In genomic region chr4:99249358-99249757, GRCm38 (mm10) we compare ENCODE assay signal across 20 mouse cellular contexts. TPM values are rescaled to one million over a fixed set of nuclear protein-coding genes. Genes with fewer than 3 reads are reported as not detected.
"Had no signal": no experiment of that assay in that cellular context is flagged by ENCODE, and none has a peak within 500 bp of the region (broad histone marks: within the 10 kb centered on the region; RNA-seq: fewer than 3 reads in every experiment).

No protein-coding gene starts in this region.

- H3K9ac ChIP-seq: lung, embryonic 14.5 days; midbrain, embryonic 12.5 days; neural tube, embryonic 13.5 days; neural tube, embryonic 15.5 days; stomach, embryonic 15.5 days had no signal

- H3K27ac ChIP-seq: midbrain, embryonic 12.5 days; neural tube, embryonic 13.5 days; neural tube, embryonic 15.5 days; stomach, embryonic 15.5 days; stomach, postnatal 0 days had no signal

- ATAC-seq: midbrain, embryonic 16.5 days had no signal

- H3K27me3 ChIP-seq: midbrain, embryonic 12.5 days; neural tube, embryonic 13.5 days; neural tube, embryonic 15.5 days; stomach, embryonic 15.5 days had no signal

- H3K9me3 ChIP-seq: midbrain, embryonic 12.5 days; neural tube, embryonic 13.5 days; neural tube, embryonic 15.5 days; stomach, embryonic 15.5 days had no signal

- DNase-seq: lung, adult 18-20 months; lung, embryonic 14.5 days; lung, postnatal 10 days; lung, postnatal 4 days; midbrain, embryonic 14.5 days; retina, postnatal 1 day; right cerebral cortex, adult 18-20 months; right cerebral cortex, postnatal 25 days; right cerebral cortex, postnatal 4 days; thymus, adult 2 months; thymus, postnatal 25 days; thymus, postnatal 4 days had no signal

- H3K4me3 ChIP-seq: midbrain, embryonic 12.5 days; myocyte; neural tube, embryonic 13.5 days; neural tube, embryonic 15.5 days; stomach, embryonic 15.5 days had no signal

- H3K4me1 ChIP-seq: midbrain, embryonic 12.5 days; neural tube, embryonic 13.5 days; neural tube, embryonic 15.5 days; stomach, embryonic 15.5 days had no signal

- H3K4me2 ChIP-seq: lung, embryonic 14.5 days; midbrain, embryonic 12.5 days; neural tube, embryonic 13.5 days; neural tube, embryonic 15.5 days; stomach, embryonic 15.5 days had no signal

- H3K36me3 ChIP-seq: midbrain, embryonic 12.5 days; neural tube, embryonic 13.5 days; neural tube, embryonic 15.5 days; stomach, embryonic 15.5 days had no signal

RNA-seq across cellular contexts. Expression of gene Gm12689, which starts 46.3 kb away (rescaled TPM):
- polyA plus RNA-seq: neural tube, embryonic 11.5 days; stomach, postnatal 0 days; thymus, adult 2 months had no signal
